Mouse (Mus musculus) frontal cortex, adult 2 months (tissue): ENCODE measurements around the gene Igsf3. TPM values are rescaled to one million over a fixed set of nuclear protein-coding genes. Genes with fewer than 3 reads are reported as not detected.
A peak's percentile ranks its signal among the peaks of the same experiment; 100 is the strongest.

ENCODE experiments used
- DNase-seq, 2 experiments: peaks; one replicate each; pipeline ENCODE4 v3.0.0; 2022; ENCODE audit warnings: low spot score in 1 of 2; ENCODE audit errors: extremely low spot score in 1 of 2
- polyA plus RNA-seq: library from polyadenylated mRNA; depleted of rRNA; stranded (reverse); fragments of >200 nt; gene quantifications from 2 replicates; pipeline ENCODE4 v1.2.3, GENCODE M21; 2012; rRNA removed

Igsf3 gene
- polyA plus RNA-seq = 13.4 TPM in 2 replicates

DNA sequence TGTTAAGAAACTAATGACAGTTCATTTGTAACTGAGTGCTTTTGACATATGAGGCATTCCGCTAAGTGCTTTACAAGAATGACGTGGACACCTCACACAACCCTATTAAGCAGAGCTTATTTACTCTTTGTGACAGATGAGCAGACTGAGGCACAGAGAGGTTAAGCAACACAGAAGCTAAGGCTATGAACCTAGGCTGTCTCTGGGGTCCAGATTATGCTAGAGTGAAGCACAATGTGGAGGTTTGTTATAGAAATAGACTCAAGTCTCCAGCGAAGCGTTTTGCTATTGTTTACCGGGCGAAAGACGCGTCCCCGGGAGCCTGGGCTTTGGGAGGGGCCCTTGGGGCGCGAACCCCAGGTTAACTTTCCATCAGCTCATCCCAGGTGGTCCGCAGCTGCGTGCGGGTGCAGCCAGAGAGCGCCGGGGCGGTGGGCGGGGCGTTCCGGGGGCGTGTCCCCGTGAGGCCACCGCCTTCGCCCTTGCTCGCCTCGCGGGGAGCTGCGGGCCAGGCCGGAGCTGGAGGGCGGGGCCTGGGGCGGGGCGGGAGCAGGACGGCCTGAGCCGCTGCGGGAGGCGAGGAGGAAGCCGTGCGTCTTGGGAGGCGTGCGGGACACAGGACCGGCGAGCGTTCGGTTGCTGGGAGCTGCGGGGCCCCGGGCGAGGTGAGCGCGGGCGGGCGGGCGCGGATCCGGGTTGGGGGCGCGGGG lies at the start of gene Igsf3:
Igsf3 (plus strand) TSS at position 546 of the 710 bp plus-strand sequence.
- peak in 1 of 2 experiments; percentile 60 for DNase-seq

DNA sequence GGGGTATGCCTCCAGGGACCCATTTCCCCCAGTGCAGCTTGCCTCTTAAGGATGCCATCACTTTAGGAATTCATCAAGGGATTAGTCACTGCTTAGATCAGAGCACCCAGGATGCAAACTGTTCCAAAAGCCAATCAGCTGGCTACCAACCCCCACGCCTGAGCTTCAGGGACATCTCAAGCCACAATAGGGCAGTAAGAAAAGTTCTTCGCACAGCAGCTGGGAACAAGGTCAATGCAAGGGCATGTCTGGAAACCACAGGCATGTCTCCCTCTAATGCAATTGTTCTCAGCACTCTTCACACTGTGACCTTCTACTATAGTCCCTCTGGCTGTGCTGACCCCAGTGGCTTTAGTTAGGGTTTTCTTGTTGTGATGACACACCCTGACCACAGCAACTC lies 49.6 kb upstream of the Igsf3 start:
- no peak for DNase-seq

DNA sequence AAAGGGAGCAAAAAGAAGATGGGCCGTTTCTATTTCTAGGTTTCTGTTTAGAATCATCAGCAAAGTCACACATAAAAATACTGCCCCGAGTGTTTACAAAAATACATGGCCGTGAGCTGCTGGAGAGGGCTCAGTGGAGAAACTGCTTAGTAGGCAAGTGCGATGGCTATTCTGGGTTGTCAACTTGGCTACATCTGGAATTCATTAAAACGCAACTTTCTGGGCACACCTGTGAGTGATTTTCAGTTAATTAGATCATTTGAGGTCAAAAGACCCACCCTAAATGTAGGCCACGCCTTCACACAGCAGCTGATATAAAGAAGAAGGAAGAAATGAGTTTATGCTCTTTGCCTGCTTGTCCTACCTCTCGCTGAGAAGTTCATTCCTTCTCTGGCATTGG lies 48.3 kb upstream of the Igsf3 start:
- no peak for DNase-seq

DNA sequence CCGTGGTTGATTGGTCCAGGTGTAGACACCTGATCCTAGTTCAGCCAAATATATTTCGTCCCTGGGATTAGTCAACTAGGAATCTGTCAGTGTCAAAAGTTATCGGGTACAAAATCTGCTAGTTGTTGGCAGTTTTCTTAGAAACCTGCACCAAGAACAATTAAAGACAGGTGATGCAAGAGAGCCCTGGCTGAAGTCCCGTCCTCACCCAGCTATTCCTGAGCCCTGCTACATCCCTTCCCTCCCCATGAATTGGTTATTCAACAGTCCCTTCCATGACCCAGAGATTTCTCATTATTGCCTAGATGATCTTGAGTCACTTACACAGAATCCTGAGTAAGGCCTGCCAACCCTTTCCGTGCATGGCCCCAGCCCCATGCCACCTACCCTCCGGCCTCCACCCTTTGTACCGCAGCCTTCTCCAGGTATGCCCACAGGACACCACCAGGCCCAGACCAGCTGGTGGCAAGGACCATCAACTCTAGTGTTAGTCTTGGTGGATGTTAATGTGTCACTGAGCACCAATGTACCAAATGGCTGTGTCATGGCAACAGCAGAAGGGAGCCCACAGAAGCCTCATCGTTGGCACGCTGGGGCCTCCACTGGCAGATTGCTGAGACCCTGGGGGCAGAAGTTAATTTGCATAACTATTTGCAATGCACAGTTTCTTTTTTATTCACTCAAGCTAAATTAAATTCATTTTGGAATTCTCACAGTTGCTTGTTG lies 33.5 kb upstream of the Igsf3 start:
- peak; percentile 18 to 30 for DNase-seq

DNA sequence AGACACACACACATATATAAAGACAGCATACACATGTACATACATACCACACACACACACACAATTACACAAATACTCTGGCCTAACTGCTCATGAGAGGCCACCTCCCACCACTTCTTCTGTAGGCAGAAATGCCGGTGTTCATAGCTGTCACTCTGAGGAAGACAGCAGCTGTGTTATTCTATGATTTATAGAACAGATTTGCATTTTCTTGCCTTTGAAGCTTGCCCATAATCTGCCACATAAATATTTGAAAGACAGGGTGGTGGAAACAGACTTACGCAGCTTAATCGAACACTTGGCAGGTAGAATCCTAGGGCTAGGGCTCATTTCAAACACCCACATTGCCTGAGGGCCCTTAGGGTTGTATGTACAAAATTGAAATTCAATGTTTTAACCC lies 32.6 kb upstream of the Igsf3 start:
- no peak for DNase-seq

DNA sequence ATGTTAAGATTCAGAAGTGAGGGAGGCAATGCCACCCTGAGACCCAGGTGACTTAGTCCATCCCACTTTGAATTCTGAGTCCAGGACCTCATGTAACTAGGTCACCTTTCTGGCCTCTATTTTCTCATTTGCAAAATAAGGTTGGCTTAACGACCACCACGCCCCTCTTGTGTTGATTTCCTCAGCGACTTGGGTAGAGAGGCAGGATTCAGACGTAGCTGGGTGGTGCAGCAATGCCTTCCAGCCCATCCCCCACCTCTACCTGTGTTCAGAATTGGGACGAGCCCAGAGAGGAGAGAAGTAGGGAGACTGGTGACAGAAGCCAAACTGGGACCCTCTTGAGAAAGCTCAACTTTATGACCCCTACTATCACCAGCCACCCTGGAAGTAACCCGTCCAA lies 31.6 kb upstream of the Igsf3 start:
- no peak for DNase-seq

DNA sequence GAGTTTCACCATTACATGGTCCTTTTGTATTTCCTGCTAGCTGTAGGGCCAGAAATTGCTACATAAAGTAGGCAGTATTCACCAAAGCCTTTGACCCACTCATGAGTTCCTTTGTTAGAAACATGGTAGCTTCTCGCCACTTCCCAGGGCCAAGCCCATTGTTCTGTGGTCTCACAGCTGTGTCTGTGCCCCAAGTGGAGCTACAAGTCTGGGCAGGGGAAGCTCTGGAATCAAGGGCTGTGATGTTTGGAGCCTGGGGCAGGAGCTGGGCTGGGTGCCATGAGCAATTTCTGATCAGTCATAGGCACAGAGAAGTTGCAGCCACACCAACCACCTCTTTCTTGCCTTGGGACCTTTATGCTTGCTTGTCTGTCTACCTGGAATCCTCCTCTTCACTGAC lies 30.1 kb upstream of the Igsf3 start:
- DNase-seq = no peak

DNA sequence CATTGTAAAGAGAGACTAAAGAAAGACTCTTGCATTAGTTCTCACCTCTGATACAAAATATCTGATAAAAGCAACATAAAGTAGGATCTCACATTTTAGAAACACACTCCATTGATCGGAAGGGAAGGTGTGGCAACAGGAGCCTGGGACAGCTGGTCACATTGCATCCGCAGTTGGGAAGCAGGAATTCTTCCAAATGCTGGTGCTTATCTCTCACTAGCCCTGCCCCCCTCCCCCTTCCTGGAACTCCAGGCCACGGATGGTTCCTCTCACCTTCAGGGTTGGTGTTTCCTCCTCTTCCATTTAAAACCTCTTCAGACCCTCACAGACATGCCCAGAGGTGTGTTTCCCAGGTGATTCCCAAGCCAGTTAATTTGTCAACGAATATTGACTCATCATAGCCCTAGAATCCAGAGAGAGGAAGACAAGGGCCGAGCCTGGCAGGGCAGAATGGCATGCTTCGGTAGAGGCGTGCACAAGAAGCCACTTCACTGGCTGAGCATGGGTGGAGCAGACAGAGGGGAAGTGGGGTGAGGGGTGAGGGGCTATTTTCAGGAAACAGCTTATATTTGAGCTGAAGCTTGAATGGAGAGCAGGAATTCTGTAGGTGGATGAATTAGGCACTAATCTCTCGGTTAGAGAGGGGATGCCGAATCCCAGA lies 28.3 kb upstream of the Igsf3 start:
- DNase-seq = no peak

DNA sequence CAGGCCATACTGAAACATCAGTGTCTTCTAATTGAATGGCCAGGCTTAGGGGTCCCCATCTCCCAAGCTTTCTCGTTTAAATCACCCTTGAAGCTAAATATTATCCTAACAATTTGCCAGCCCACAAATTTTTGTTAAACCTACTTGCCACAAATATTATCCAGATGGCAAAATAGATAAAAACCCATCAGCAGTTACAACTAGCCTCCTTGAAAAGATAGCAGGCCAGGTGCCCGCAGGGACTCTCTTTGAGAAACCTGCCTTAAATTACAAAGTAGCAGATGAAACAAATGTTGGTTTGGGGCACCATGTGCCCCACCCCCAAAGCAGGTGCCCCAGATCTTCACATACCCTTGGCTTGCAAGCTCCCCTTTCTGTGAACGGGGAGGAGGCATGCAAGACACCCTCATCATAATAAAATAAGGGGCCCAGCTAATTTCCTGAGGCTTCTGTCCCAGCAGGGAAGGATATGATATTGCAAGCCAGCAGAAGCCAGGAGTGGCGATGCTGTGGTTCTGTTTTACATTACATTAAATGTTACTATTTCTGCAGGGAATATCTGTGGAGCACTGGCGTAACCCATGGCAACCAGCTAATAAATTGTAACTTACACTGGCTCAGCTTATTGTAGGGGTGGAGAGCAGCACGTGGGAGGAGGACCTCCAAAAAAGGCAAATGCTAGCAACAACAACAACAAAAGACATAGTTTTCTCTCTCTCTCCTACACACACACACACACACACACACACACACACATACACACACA lies 27.2 kb upstream of the Igsf3 start:
- DNase-seq = peak in 1 of 2 experiments; percentile 36

DNA sequence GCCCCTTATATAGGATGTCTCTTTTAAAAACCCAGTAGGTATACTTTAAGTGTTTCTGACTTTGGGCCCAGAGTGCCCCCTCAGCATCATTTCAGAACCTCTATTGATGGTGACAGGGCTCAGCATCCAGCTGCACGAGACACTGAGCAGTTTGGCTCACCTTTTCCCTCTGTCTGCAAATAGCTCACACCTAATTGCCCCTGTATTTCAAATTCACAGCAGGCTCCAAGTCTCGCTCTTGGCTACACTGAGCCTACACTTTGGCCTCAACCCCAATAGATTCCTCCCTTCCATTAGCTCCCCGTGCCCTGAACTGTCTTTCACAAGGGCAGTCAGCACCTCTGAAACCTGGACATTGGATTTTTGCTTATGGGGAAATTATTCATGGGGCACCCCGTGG lies 26.5 kb upstream of the Igsf3 start:
- no peak for DNase-seq

DNA sequence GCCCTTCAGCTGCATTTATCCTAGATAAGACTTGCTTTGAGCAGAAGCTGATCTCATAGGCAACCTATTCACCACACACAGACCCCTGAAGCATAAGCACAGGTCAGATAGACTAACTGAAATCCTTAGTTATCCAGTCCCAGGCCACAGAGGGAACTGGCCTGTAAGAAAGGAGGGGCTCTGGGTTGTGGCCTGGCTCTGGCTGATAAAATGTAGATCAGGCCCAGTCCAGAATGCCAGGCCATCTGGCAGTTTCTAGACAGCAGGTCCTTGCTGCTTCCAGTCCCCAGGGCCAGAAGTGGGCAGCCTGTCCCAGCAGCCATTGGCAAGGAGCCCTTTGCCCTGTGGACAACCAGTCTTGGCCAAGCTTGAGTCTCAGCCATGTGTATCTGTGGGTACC lies 22.4 kb upstream of the Igsf3 start:
- DNase-seq = no peak

DNA sequence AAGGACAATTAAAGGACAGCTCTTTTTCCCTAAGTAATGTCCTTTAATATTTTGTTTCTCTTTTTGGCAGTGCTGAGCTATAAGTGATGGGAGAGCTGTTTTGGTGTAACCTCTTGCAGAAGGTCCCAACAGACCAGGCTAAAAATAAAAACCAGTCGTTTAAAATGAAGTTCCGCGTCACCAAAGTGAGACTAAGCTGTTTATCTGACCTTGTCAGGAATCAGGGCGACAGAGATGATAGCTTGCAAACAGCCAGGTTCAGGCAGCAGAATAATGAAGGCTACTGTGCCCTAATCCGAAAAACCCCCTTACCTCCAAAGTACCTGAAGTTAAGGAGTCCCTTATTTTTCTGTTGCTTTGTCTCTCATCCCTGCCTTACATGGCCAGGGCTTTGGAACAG lies 21.2 kb upstream of the Igsf3 start:
- no peak for DNase-seq

DNA sequence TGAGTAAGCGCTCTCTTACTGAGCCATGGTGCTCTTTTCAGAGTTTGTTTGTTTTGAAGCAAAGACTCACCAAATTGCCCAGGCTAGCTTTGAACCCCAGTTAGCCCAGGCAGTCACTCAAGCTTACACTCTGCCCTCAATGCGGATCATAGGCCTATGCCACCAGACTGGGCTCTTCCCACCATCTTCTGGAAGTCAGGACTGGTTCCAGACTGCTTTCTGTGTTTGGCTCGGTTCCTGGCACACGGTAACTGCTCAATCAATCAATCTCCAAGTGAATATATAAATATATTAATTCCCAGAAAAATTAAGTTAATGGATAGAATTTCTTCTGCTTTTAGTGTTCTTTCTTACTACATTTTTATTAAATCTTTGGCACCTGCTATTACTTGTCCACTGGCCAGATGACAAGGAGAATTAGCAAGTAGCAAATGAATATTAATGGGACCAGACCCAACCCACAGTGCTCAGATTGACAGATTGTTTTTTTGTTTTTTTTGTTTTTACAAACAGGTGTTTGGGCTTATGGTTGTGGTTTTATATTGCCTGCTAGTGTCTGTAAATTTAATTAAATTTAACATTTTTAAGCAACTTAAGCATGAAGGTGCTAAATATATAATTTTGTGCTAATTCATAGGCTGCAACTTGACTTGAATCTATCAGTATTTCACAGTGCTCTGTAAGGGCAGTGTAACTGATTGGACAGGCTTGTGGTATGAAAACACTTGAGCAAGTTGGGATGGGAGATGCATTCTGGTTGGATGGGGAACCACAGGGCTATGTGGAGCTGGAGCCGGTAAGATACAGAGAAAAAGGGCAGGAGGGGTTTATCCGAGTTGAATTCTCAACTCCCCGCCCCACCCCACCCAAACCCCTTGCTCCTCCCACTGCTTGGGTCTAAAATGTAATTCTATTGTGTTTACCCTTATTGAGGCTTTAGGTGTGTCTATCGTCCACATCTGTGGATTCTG lies 20.0 kb upstream of the Igsf3 start:
- no peak for DNase-seq

DNA sequence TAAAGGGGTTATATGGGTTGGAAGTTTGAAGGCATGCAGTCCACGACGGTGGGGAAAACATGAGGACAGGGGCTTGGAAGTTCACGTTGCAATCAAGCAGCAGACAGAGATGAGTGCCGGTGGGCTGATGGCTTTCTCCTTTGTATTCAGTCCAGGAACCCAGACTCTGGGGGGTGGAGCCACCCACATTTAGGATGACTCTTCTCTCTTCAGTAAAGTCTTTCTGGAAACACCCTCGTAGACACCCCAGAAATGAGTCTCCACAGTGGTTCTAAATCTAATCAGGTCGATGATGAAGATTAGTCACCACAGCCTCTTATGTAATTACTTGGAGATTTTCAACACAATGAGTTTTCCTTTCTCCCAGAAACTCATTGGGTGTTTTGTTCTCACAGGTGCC lies 16.1 kb upstream of the Igsf3 start:
- peak in 1 of 2 experiments; percentile 51 for DNase-seq

DNA sequence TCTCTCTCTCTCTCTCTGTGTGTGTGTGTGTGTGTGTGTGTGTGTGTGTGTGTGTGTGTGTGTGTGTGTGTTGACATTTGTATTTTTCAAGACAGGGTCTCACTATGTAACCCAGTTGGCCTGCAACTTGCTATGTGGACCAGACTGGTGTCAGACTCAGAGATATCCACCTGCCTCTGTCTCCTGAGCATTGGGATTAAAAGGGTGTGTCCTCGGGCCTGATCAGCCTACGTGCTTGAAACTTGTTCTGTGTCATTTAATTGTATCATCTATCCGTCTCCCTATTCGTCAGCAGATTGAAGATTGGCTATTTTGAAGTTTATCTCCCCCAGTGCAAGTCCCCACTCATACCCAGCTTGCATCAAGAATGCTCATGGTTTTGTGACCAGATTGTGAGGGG lies 14.5 kb upstream of the Igsf3 start:
- no peak for DNase-seq

DNA sequence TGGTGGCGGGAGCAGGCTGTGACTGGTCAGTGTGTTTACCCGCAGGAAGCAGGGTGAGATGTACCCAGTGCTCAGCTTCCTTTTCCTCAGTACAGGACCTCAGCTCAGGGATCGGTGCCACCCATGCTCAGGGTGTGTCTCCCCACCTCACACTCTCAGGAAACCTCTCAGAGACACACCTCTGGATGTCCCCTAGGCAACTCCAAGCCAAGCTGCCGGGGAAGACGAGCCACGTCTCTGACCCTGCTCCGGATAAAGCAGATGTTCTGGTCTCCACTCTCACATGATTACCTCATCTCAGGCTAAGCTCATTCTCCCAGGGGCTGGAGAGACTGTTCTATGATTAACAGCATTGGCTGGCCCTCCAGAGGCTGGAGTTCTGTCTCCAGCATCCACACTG lies 13.3 kb upstream of the Igsf3 start:
- no peak for DNase-seq

DNA sequence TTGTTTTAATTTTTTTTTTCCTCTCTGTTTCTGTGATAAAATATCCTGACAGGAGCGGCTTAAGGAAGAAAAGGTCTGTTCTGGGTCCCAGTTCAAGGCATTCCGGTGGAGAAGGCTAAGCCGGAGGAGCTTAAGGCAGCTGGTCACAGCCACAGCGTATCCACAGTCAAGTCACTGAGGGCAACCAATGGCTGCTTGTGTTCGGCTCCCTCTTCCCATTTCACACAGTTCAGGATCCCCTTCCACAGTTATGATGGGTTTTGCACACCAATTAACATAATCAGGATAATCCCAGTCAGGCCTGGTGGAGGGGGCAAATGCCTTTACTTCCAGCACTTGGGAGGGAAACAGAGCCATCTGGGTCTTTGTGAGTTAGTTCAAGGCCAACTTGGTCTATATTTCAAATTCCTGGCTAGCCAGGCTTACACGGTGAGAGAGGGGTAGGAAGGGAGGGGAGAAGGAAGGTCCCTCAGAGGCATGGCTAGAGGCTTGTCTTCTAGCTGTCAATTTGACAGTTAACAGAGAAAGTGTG lies 11.7 kb upstream of the Igsf3 start:
- no peak for DNase-seq

DNA sequence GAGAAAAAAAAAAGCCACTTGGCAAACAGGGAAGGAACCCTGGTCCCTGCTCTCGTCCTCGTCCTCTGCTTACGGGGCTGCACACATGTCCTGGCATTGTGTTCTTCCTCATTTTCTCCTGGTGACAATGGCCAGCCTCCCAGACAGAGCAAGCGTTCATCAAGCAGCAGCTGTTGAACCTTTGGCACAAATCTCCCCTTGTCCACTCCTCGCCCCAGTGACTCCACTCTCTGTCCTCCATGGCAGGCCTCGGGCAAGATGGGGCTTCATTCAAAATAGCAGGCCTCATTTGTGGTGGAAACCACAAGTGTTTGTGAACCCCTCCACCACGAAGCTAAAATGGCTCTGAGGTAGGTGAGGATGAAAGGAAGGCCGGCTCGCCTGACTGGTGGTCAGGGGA lies 11.0 kb upstream of the Igsf3 start:
- no peak for DNase-seq

DNA sequence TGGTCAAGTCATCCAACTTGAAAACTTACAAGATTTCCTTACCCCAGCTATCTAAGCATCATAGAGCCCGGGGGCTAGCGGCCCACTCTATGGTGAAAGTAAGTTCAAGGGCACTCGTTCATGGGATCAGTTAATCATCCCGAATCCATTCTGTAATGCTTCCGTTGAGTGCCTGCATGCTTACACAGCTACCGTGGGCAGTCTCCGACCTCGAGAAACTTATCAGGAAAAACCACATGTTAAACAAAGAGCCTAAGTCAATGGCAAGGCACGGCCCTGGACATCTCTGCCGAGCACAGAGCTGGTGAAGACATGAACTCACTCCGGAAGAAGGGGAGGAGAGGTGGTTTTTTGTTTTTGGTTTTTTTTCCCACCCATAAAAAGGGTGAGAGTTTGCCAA lies 9.5 kb upstream of the Igsf3 start:
- DNase-seq = no peak
